Mouse (Mus musculus) olfactory bulb, adult 2 months (tissue): ENCODE measurements around the gene Cdh6.

Source experiments
- CTCF ChIP-seq: fragments of 200-500 bp; IDR thresholded peaks from 2 replicates; pipeline ENCODE4 v1.5.1; 2012; ENCODE audit warnings: low read depth, mild to moderate bottlenecking, low read length, moderate library complexity; ENCODE audit not compliant: insufficient read depth
- POLR2A ChIP-seq: fragments of 200-500 bp; IDR thresholded peaks from 2 replicates; pipeline ENCODE4 v1.6.1; 2012; ENCODE audit warnings: mild to moderate bottlenecking, low read depth, low read length, moderate library complexity; ENCODE audit not compliant: insufficient read depth

GRCm38 (mm10) chr15:13066765-13067164, 106.7 kb downstream of the Cdh6 start:
- TF ChIP-seq POLR2A (no peak), CTCF (no peak)
